Mouse (Mus musculus) small intestine, adult 2 months (tissue): ENCODE results near the gene Tmem192.

Experiments
- CTCF ChIP-seq: fragments of 200-500 bp; IDR thresholded peaks from 2 replicates; pipeline ENCODE4 v1.5.1; 2012; ENCODE audit warnings: low read depth, mild to moderate bottlenecking, control low read depth, inconsistent platforms, low read length, moderate library complexity, mixed read lengths; ENCODE audit not compliant: insufficient replicate concordance, insufficient read length; ENCODE audit errors: extremely low read depth
- POLR2A ChIP-seq: fragments of 200-500 bp; IDR thresholded peaks from 2 replicates; pipeline ENCODE4 v1.6.1; 2012; ENCODE audit warnings: low read depth, mild to moderate bottlenecking, control low read depth, inconsistent platforms, low read length, moderate library complexity

DNA sequence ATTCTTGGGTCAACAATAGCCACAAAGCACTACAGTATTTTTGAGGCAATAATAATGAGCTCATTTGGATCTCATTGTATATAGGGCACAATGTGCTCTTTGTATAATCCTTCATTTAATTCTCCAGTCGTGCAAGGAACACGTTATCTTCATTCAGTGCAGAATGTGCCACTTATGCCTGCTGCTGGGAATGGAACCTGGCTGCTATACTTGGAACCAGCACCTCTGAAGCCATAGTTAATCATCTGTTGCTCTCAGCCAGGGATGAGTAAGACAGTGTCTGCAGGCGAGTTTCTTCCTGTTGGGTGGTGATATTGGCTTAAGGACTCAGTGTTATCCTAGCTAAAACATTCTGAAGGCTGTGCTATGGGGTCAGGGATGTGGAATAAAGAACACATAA, 43.2 kb upstream of the Tmem192 start:
- TF ChIP-seq CTCF: no peak
- TF ChIP-seq POLR2A: no peak
